Mouse (Mus musculus) cerebral cortex, adult 2 months (tissue): ENCODE results near the gene Thsd1.

Experiments
- WGBS: fragments of 180-500 bp; shearing (Covaris S2); methylation state at CpG from one replicate; pipeline ENCODE4 v1.1.7; 2018; 5-methylcytosine and 5-hydroxymethylcytosine counted together

The Thsd1 gene

DNA sequence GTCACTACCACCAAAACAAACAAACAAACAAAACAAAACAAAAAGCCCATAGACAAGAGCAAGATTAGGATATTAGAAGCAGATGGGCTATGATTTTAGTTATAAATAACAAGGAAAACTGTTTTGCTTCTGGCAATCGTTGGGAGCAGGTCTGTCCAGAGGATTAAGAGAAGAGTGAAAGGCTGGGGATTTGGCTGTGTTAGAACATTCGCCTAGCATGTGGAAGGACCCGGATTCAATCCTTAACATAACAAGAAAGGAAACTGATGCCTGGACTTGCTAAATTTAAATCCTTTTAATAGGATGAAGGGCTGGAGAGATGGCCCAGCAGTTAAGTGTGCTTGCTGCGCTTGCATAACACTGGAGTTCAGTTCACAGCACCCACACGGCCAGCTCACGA is 37.2 kb downstream of the Thsd1 start:
- WGBS: 65% methylated on average over 6 of the region's 6 CpGs

DNA sequence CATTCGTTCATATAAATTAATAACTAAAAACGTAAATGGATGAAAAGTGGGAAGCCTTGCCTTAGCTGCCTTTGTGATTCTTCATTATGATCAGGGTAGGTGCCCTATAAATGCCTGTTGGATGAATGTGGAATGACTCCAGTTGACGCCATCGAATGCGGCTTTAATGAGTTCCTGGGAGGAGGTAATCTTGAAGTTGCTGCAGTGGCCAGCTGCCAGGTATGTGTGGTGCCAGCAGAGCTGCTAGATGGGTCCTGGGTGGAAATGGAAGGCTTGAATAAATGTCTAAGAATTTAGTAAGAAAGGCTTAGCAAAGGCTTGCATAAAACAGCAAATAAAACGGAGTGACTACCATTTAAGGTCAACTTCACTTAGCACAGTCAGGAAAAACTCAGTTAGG is 37.7 kb downstream of the Thsd1 start:
- 47% methylated on average over 6 of the region's 6 CpGs for WGBS

DNA sequence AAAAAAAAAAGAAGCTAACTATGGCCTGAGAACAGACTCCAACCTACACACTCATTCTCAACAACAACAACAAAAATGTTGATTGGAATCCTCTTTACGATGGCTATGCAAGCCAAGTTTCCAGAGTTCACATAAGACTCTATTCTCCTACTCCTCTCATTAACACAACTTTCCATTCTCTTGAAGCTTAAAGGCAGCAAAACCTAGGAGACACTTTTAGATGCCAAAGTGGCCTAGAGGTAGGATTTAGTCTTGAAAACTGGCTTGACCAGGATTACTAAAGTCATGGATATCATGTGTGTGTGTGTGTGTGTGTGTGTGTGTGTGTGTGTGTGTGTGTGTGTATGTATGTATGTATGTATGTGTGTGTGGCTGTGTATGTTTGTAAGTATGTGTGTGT is 38.1 kb downstream of the Thsd1 start:
- 64% methylated on average over 1 of the region's 1 CpGs for WGBS

DNA sequence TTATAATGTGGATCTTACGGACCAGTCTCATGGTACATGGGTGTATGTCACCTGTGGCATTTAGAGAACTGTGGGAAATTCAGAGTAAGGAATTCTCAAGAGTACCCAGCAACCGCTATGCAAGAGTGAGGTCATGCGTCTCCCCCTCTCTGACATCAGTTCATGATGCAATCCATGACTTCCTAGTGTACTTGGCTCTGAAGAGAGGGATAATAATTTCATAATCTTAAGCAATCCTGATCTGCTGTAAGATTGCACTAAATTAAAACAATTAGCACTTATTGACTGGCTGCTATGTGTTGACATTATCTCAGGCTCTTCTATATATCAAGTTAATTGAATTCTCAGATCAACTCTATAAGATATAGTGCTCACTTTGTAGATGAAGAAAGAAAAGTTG is 39.7 kb downstream of the Thsd1 start:
- WGBS: 98% methylated on average over 3 of the region's 3 CpGs

DNA sequence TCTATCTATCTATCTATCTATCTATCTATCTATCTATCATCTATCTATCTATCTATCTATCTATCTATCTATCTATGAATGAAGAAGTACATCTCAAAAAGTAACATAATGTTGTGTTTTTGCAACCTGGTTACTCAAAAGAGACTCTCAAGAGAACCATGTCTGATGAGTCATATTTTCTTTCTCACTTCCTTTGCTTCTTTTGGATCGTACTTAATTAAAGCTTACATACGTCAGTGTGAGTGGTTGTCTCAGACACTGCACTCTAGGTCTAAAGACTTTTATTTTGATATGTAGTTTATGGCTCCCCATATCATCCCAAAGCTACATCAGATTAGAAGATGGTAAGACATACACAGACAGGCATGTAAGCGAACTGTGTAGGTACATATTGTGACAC is 46.0 kb downstream of the Thsd1 start:
- 71% methylated on average over 3 of the region's 3 CpGs for WGBS

DNA sequence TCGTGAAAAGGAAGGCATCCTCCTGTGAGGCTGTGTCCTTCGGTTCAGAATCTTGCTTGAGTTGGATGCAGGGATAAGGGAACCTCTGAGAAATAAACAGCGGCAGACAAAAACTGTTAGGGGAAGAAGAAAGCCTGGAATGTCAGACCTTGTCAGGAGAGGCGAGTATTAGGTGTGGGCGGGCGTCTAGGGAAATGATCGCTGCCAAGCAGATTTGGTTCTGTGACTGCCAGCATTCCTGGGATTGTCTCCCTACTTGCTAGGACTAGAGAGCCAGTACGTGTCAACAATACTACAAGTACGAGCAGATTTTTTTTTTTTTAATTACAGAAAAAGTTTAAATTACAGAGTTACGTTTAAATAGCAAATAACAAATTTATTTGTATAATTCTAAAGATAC is 47.5 kb downstream of the Thsd1 start:
- 65% methylated on average over 10 of the region's 10 CpGs for WGBS

DNA sequence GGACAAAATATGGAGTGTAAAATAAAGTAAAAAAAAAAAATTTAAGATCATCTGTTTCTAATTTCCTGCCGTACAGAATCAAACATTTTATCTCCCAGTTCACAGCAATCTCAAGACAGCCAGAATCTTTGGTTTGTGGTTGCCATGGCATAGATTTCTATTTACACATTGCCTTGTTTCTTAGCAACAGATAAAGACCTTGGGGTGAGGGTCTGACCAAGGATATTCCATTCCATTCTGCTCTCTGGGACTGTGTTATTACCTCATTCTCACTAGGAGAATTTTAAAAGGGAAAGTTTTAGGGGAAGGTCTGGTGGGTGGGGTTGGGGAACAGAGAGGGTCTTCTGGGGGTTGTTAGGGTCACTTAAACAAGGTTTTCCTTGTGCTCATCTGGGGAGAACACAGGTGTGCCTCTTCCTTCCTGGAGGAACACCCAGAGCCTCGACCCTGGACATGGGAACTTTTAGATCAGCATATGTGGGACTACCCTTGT is 55.9 kb downstream of the Thsd1 start, which contains the start of gene Tpte:
TSS of gene Tpte (plus strand) at position 443 of the 493 bp plus-strand sequence.
- WGBS: 60% methylated on average over 2 of the region's 2 CpGs

DNA sequence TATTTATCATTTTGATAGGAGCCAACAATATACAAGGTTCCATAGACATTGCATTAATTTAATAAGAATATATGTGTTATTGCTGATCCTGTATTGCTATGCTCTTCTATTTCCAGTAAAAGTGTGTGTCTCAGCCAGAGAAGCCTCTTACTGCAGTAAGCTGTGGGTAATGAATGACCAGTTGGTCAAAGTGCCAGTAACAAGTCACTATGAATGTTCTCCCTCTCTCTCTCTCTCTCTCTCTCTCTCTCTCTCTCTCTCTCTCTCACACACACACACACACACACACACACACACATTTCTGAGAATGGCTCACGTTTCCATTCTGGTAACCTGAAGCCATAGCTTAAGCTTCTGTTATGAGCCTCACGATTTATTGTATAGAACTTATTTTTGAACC is 75.2 kb downstream of the Thsd1 start:
- 72% methylated on average over 2 of the region's 2 CpGs for WGBS

DNA sequence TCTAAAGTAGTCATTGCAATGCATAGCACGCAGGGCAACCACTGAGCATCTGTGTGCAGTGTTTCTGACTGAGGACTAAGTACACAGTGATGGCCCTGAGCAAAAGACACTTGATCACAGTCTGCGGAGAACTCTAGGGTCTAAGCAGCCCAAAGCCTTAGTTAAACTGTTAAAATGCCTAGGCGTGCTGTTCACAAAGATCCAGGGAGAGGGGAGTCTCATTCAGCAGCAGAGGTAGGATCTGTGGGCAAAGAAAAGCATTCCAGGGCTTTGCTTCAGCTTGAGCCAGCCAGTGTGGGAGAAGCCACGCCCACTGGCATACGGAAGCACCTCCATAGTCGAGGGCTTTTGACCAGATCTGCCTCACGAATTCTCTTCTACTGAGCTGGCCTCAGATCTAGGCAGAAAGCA is 75.8 kb downstream of the Thsd1 start:
- 20% methylated on average over 7 of the region's 7 CpGs for WGBS

DNA sequence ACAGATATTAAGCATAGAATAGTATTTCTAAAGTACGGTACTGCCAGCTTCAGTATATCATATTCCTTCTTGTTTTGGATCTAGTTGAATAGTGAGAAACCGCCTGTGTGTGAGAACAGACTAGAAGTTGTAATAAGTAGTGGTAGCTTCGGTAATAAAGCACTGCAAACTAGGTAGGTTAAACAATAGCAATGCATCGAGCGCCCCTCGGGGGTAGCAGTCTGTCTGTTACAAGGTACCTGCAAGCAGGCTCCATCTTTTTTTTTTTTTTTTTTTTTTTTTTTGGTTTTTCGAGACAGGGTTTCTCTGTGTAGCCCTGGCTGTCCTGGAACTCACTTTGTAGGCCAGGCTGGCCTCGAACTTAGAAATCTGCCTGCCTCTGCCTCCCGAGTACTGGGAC is 76.9 kb downstream of the Thsd1 start:
- WGBS: 85% methylated on average over 9 of the region's 9 CpGs

DNA sequence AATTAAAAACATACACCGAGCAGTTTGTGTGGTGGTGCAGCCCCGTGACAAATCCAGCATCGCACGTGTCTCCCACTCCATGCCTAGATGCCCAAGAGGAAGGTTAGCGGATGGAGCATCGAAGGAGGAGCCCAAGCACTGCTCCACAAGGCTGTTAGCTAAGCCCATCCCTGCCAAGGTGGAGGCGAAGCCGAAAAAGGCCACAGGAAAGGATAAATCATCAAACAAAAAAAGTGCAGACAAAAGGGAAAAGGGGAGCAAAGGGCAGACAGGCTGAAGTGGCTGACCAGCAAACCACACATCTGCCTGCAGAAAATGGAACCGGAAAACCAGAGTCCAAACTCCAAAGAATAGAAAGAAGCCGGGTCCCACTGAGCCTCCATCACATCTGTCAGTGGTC is 79.9 kb downstream of the Thsd1 start:
- WGBS: 84% methylated on average over 10 of the region's 10 CpGs
